Mouse (Mus musculus) heart, embryonic 11.5 days (tissue): ENCODE results near the gene Cyren. TPM values are rescaled to one million over a fixed set of nuclear protein-coding genes. Genes with fewer than 3 reads are reported as not detected.
A peak's percentile ranks its signal among the peaks of the same experiment; 100 is the strongest.

Experiments
- ATAC-seq: fragments of 200-750 bp; cut with Nextera tagmentation; replicated peaks from 2 replicates; pipeline ENCODE4 v1.8.0; 2017; ENCODE audit warnings: moderate library complexity; ENCODE audit not compliant: insufficient number of reproducible peaks, low FRiP score, low TSS enrichment
- H3K27ac ChIP-seq: fragments of 300-500 bp; sonication (generic); 2 replicates; pipeline ENCODE4 v1.5.1; 2014; ENCODE audit warnings: mild to moderate bottlenecking, low read depth, low read length
- H3K27me3 ChIP-seq: fragments of 300-500 bp; sonication (generic); 2 replicates; pipeline ENCODE4 v1.6.1; 2014; ENCODE audit warnings: mild to moderate bottlenecking, low read length, mixed read lengths; ENCODE audit not compliant: control insufficient read depth, insufficient read depth
- H3K36me3 ChIP-seq: fragments of 300-500 bp; sonication (generic); 2 replicates; pipeline ENCODE4 v1.6.1; 2014; ENCODE audit warnings: mild to moderate bottlenecking, low read length, moderate library complexity, mixed read lengths; ENCODE audit not compliant: control insufficient read depth, insufficient read depth
- H3K4me1 ChIP-seq: fragments of 300-500 bp; sonication (generic); 2 replicates; pipeline ENCODE4 v1.6.1; 2014; ENCODE audit warnings: low read length; ENCODE audit not compliant: control insufficient read depth, insufficient read depth
- H3K4me2 ChIP-seq: fragments of 300-500 bp; sonication (generic); 2 replicates; pipeline ENCODE4 v1.6.1; 2014; ENCODE audit warnings: mild to moderate bottlenecking, moderate library complexity
- H3K4me3 ChIP-seq: fragments of 300-500 bp; sonication (generic); 2 replicates; pipeline ENCODE4 v1.5.1; 2014; ENCODE audit warnings: low read depth, low read length
- H3K9ac ChIP-seq: fragments of 300-500 bp; sonication (generic); 2 replicates; pipeline ENCODE4 v1.6.1; 2014; ENCODE audit warnings: mild to moderate bottlenecking, low read depth, low read length, moderate library complexity
- H3K9me3 ChIP-seq: fragments of 300-500 bp; sonication (generic); replicated peaks from 2 replicates; pipeline ENCODE4 v1.6.1; 2016; ENCODE audit warnings: low read length; ENCODE audit not compliant: control insufficient read depth
- WGBS: fragments of 180-500 bp; shearing (Covaris S2); extraction: QIAGEN DNeasy Blood & Tissue Kit; methylation state at CpG from one replicate; pipeline ENCODE4 v1.1.7; 2014; ENCODE audit not compliant: insufficient replicate concordance; 5-methylcytosine and 5-hydroxymethylcytosine counted together
- polyA plus RNA-seq: library from polyadenylated mRNA; unstranded; fragments of >200 nt; fragmentation: Nextera tagmentation; extraction: Ambion mirVana; gene quantifications from 2 replicates; pipeline ENCODE4 v1.2.1, GENCODE M21; 2014

Gene Cyren
- polyA plus RNA-seq, 1 experiment from 2014 or later = 11.2 TPM

DNA sequence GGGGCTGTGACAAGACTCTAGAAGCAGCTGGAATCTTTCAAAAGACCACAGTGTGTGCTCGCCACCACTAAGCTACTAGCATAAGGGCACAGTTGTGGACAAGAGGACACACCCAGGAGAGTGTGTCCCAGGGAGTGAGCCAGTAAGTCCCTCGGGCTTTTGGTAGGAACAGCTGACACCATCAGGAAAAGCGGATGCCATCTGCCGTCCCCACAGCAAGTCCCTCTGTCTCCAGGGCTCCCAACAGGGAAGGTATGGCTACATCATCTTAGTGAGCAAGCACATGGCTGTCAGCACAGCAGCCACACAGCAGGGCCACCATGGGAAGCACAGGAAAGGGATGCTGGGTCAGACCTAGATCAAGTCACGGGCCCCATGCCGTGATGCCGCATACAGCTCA lies 17.7 kb upstream of the Cyren start:
- no peak for ATAC-seq
- no peak overlapping the region for H3K9ac ChIP-seq
- peaks cover 39% of the 10 kb centered on the region for H3K36me3 ChIP-seq
- 87% methylated on average over 7 of the region's 7 CpGs for WGBS
- no peak overlapping the region for H3K4me2 ChIP-seq
- H3K27ac ChIP-seq = no peak overlapping the region
- H3K4me1 ChIP-seq = peaks cover 19% of the 10 kb centered on the region
- no peak overlapping the region for H3K4me3 ChIP-seq
- no peaks in the 10 kb centered on the region for H3K27me3 ChIP-seq
- no peaks in the 10 kb centered on the region for H3K9me3 ChIP-seq

DNA sequence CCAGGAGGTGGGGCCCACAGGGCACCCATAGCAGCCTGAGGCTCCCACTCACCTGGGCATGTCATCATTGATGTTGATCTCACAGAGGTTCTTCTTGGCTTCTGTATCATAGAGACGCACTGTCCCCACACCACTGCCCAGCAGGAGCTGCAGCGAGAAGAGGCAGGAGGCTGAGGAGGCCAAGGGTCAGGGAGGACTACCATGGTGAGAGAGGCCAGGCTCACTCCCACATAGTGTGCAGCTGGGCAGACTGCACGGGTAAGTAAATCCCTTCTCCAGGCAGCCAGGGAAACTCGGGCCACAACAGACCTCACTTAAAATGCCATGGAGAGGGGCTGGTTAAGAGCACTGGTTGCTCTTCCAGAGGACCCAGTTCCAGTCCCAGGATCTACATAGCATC lies 11.3 kb upstream of the Cyren start:
- Histone ChIP-seq H3K9me3 (no peaks in the 10 kb centered on the region), H3K4me2 (no peak overlapping the region), H3K27me3 (no peaks in the 10 kb centered on the region), H3K9ac (no peak overlapping the region), H3K27ac (no peak overlapping the region), H3K4me1 (peaks cover 13% of the 10 kb centered on the region), H3K36me3 (peaks cover 35% of the 10 kb centered on the region), H3K4me3 (no peak overlapping the region)
- ATAC-seq = no peak
- WGBS = 71% methylated on average over 4 of the region's 4 CpGs

DNA sequence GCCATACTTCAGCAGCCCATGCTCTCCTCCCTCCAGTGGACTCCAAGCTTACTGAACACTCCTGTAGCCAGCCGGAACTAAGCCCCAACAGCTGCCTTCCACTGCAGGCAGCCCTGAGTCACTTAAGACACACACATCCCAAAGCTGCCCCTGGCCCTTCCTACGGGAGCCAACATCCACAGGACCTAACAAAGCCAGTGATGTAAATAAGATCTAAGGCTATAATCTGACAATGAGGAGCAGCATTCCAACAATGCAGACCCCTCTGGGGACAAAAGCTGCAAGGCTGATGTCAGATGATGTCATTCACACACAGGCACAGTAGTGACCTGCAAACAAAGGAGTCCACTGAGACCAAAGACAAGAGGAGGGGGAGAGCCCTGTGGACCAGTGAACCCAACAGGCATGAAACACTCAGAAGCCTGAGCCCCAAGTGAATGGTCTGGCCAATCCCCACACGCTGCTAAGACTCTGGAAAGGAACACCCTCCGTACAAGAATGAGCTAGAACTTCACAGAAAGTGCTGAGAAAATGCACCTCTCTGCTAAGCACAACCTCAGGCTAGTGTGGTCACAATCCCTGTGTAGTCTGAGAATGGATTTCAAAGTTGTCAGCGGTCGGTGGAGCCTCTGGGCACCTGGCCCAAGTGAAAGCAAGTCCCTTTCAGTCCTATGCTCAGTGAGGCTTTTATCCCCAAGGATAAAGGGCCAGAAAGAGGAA lies 9.4 kb upstream of the Cyren start:
- ATAC-seq = no peak
- H3K27ac ChIP-seq = peak overlapping the region; percentile 37; the same call in 1 of the 2 replicates
- WGBS = 71% methylated on average over 6 of the region's 6 CpGs
- H3K9ac ChIP-seq = no peak overlapping the region
- peaks cover 13% of the 10 kb centered on the region for H3K4me1 ChIP-seq
- no peaks in the 10 kb centered on the region for H3K27me3 ChIP-seq
- H3K9me3 ChIP-seq = no peaks in the 10 kb centered on the region
- H3K36me3 ChIP-seq = peaks cover 31% of the 10 kb centered on the region
- no peak overlapping the region for H3K4me3 ChIP-seq
- H3K4me2 ChIP-seq = no peak overlapping the region

DNA sequence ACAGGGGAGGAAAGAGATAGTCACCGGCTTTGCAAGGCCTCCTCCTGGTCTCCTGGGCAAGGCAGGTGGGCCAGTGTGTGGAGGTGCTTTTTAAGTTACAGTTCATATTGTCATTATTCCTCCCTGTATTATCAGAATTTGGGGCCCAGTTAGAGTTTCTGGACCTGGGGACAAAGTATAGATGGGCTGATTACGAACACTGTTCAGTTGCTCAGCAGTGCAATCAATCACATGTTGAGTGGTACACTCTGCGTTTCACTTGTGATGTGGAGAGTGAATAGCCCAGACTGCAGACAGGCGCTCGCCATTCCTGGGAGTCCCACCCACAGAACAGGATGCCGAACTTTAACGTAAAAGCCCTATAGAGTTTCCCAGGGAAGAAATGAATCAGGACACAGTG lies 6.9 kb upstream of the Cyren start:
- H3K9me3 ChIP-seq = no peaks in the 10 kb centered on the region
- no peak overlapping the region for H3K4me2 ChIP-seq
- no peak overlapping the region for H3K4me3 ChIP-seq
- H3K27me3 ChIP-seq = no peaks in the 10 kb centered on the region
- peaks cover 11% of the 10 kb centered on the region for H3K4me1 ChIP-seq
- peaks cover 20% of the 10 kb centered on the region for H3K36me3 ChIP-seq
- H3K9ac ChIP-seq = no peak overlapping the region
- 82% methylated on average over 7 of the region's 7 CpGs for WGBS
- no peak for ATAC-seq
- H3K27ac ChIP-seq = no peak overlapping the region

DNA sequence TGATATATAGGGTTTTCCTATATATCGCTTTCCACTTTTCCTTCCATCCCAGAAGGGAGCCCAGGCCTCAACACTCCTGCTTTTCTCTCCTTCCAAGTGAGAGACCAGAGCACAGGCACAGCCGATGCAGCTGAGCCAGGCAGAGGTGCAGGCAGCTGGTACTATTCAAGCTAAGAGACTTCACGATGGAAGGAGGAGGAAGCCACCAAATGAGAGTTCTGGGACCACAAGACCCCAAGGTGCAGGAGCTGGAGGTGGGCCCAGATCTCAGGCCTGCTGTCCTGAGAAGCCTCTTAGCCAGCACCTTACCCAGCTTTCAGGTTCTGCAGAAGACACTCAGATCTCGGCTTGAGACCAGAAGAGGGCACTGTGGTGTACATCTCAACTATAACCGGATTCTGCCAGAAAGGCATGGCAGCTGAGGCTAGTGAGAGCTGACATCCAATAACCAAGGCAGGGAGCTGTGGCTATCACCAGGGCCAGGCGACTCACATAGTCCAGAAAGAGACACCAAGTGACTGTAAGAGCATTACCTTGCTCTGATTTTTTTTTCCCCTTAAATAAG lies 2.1 kb upstream of the Cyren start:
- 63% methylated on average over 6 of the region's 6 CpGs for WGBS
- Histone ChIP-seq H3K4me1 (peaks cover 30% of the 10 kb centered on the region), H3K9ac (no peak overlapping the region), H3K9me3 (no peaks in the 10 kb centered on the region), H3K27me3 (no peaks in the 10 kb centered on the region), H3K4me2 (no peak overlapping the region), H3K27ac (no peak overlapping the region), H3K4me3 (no peak overlapping the region), H3K36me3 (peaks cover 15% of the 10 kb centered on the region)
- no peak for ATAC-seq

DNA sequence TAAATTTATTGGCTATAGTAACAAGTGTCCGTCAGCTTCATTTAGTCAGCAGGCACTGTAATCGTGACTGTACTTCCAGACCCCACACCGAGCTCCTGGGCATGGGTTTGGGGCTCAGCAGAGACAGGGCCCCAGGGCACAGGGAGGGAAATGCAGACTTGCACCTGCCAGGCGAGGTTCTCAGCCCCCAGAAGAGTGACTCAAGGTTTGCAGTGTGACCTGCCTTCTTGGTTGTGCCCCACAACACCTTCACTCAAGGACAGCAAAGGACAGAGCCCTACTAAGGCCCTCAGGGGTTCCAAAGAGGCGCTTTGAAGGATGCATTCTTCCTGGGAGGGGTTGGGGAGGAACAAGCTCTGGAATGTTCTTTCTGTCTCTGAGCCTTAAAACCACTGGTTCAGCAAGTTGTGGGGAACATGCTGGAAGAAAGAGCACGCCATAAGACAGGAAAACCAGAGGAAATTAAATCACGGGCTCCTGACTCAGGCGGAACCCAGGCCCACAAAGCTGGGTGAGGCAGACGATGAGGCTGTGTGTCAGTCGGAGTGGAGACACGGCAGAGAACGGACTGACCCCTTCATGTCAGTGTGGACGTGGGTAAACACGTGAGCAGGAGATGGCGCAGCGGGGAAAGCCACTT lies 1.4 kb upstream of the Cyren start:
- WGBS = 90% methylated on average over 16 of the region's 16 CpGs
- Histone ChIP-seq H3K4me1 (peaks cover 38% of the 10 kb centered on the region), H3K4me3 (no peak overlapping the region), H3K36me3 (peaks cover 7% of the 10 kb centered on the region), H3K9me3 (no peaks in the 10 kb centered on the region), H3K4me2 (no peak overlapping the region), H3K27me3 (no peaks in the 10 kb centered on the region), H3K27ac (no peak overlapping the region), H3K9ac (no peak overlapping the region)
- no peak for ATAC-seq

DNA sequence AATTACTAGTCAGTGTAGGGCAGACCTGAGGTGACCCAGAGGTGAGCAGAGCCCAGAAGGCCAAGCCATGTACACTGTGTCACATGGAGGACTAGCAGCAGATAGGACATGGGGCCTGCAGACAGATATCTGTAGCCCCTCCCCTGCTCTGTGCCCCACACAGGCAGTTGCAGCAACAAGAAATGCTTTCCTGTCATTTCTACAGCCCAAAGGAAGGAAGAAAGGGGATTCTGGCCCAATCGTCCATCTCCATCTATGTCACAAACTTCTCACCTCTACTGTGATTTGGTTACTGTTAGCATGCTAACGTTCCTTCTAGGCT lies 1.1 kb downstream of the Cyren start:
- Histone ChIP-seq H3K4me2 (peak overlapping the region; percentile 78), H3K4me1 (peaks cover 40% of the 10 kb centered on the region), H3K27me3 (no peaks in the 10 kb centered on the region), H3K4me3 (peak overlapping the region; percentile 69), H3K36me3 (no peaks in the 10 kb centered on the region; the same call in 1 of the 2 replicates), H3K9me3 (no peaks in the 10 kb centered on the region), H3K27ac (peak overlapping the region; percentile 88; the same call in 1 of the 2 replicates), H3K9ac (peak overlapping the region; percentile 88)
- ATAC-seq = 0 out of 2 replicates have a peak, but pooled peaks have one; percentile 44
- WGBS = 13% methylated on average over 2 of the region's 2 CpGs

DNA sequence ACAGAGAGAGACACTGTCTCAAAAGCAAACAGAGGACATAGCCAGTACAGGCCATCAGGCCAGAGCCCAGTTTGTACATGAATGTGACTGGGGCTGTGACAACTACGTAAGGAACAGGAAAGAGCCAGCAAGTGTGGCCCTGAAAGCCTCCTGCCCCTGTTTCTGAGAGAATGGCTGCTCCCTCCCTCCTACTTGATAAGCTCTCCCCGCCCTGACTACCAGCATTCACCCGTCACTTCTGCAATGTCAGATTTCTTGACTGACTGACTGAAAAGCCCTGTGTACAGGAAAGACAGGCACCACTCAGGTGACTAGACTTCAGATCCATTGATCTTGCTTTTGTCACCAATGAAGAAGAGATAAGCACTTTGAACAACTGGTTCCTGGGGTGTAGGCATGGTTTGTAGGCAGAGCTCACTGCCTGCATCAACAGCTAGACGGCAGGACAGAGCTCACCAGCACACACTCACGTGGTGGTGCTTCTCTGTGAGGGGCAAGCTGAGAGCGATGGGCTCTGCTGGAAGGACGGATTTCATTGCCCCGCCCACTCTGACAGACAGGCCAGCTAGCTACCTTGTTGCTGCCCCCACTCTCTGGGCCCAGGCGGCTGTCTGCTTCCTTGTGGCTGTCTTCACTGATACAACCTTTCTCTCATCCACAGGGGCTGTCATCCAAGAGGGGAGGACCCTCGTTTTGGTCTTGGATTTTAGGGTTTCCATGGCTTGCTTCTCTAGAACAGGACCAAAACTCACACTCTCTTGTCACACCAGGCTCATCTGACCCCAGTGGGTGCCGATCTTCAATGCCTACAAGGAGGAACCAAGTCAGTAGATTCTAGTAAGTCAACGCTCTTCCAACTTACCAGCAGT lies 1.7 kb downstream of the Cyren start:
- Histone ChIP-seq H3K4me2 (peak overlapping the region; percentile 78), H3K9me3 (no peaks in the 10 kb centered on the region), H3K27ac (peak overlapping the region; percentile 88), H3K36me3 (no peaks in the 10 kb centered on the region; the same call in 1 of the 2 replicates), H3K27me3 (no peaks in the 10 kb centered on the region), H3K4me1 (peaks cover 40% of the 10 kb centered on the region), H3K4me3 (peak overlapping the region; percentile 69), H3K9ac (peak overlapping the region; percentile 88)
- no peak for ATAC-seq
- WGBS = 24% methylated on average over 12 of the region's 12 CpGs
